Mouse (Mus musculus) embryonic facial prominence, embryonic 15.5 days (tissue): ENCODE data around the gene Rbms3. TPM values are rescaled to one million over a fixed set of nuclear protein-coding genes. Genes with fewer than 3 reads are reported as not detected.

Experiments used
- ATAC-seq: fragments of 200-750 bp; cut with Nextera tagmentation; 2 replicates; pipeline ENCODE4 v1.8.0; 2017; ENCODE audit warnings: low read depth, moderate TSS enrichment; ENCODE audit not compliant: insufficient number of reproducible peaks, low FRiP score, low TSS enrichment
- H3K27ac ChIP-seq: fragments of 300-500 bp; sonication (generic); replicated peaks from 2 replicates; pipeline ENCODE4 v1.5.1; 2015; ENCODE audit warnings: mild to moderate bottlenecking, inconsistent platforms
- H3K27me3 ChIP-seq: fragments of 300-500 bp; sonication (generic); 2 replicates; pipeline ENCODE4 v1.6.1; 2015; ENCODE audit warnings: inconsistent platforms
- H3K36me3 ChIP-seq: fragments of 300-500 bp; sonication (generic); 2 replicates; pipeline ENCODE4 v1.6.1; 2015; ENCODE audit warnings: mild to moderate bottlenecking, inconsistent platforms
- H3K4me1 ChIP-seq: fragments of 300-500 bp; sonication (generic); 2 replicates; pipeline ENCODE4 v1.6.1; 2015; ENCODE audit warnings: inconsistent platforms
- H3K4me2 ChIP-seq: fragments of 300-500 bp; sonication (generic); replicated peaks from 2 replicates; pipeline ENCODE4 v1.6.1; 2015; ENCODE audit warnings: mild to moderate bottlenecking, inconsistent platforms
- H3K4me3 ChIP-seq: fragments of 300-500 bp; sonication (generic); replicated peaks from 2 replicates; pipeline ENCODE4 v1.5.1; 2015; ENCODE audit warnings: mild to moderate bottlenecking, inconsistent platforms
- H3K9ac ChIP-seq: fragments of 300-500 bp; sonication (generic); 2 replicates; pipeline ENCODE4 v1.6.1; 2015; ENCODE audit warnings: inconsistent platforms
- H3K9me3 ChIP-seq: fragments of 300-500 bp; sonication (generic); replicated peaks from 2 replicates; pipeline ENCODE4 v1.6.1; 2016; ENCODE audit warnings: inconsistent platforms
- WGBS: fragments of 180-500 bp; shearing (Covaris S2); methylation state at CpG from one replicate; pipeline ENCODE4 v1.1.7; 2015; 5-methylcytosine and 5-hydroxymethylcytosine counted together
- polyA plus RNA-seq: library from polyadenylated mRNA; unstranded; fragments of >200 nt; fragmentation: Nextera tagmentation; extraction: Ambion mirVana; gene quantifications from 2 replicates; pipeline ENCODE4 v1.2.1, GENCODE M21; 2015

Rbms3 gene
- polyA plus RNA-seq, 1 experiment from 2014 or later: 84.3 TPM

DNA sequence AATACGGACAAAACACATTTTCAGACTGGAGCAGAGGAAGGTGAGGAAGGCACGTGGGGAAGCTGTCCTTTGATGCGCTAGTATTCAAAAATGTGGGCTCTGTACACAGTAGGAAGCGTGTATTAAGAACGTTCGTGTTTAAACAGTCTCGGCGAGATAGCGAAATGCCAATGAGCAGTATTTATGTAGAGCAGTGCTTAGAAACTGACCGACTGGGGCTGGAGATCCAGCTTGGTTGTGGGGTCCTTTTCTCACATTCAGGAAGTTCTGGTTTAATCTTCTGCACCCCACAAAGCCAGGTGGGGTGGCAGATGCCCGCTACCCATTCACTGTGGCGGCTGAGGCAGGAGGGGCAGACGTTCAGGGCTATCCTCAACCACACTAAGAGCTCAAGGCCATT lies 153.0 kb downstream of the Rbms3 start:
- no peak for ATAC-seq
- Histone ChIP-seq H3K9me3 (no peaks in the 10 kb centered on the region), H3K27me3 (no peaks in the 10 kb centered on the region), H3K9ac (no peak overlapping the region), H3K27ac (no peak overlapping the region), H3K36me3 (no peaks in the 10 kb centered on the region), H3K4me3 (no peak overlapping the region), H3K4me1 (no peaks in the 10 kb centered on the region), H3K4me2 (no peak overlapping the region)
- 88% methylated on average over 13 of the region's 13 CpGs for WGBS

DNA sequence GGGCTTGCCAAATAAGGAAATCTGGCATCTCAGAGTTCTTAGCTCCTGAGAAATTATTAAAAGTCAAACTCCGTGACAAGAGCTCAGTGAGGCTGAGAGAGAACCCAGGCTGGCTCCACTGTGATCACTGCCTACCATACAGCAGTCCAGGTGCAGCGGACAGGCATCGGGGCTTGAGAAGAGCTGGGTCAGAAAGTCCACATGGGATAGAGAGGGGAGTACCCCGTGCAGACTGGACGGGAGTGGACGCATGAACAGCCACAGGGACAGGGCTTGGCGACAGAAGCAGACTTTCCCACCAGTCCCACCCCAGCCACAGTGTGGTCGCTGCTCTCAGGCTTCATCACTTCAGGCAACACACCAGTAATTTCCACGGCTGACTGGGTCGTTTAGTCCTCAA lies 176.9 kb downstream of the Rbms3 start:
- Histone ChIP-seq H3K27me3 (no peaks in the 10 kb centered on the region), H3K27ac (no peak overlapping the region), H3K4me3 (no peak overlapping the region), H3K9ac (no peak overlapping the region), H3K9me3 (no peaks in the 10 kb centered on the region), H3K4me1 (no peaks in the 10 kb centered on the region), H3K4me2 (no peak overlapping the region), H3K36me3 (no peaks in the 10 kb centered on the region)
- 76% methylated on average over 10 of the region's 10 CpGs for WGBS
- ATAC-seq: no peak

DNA sequence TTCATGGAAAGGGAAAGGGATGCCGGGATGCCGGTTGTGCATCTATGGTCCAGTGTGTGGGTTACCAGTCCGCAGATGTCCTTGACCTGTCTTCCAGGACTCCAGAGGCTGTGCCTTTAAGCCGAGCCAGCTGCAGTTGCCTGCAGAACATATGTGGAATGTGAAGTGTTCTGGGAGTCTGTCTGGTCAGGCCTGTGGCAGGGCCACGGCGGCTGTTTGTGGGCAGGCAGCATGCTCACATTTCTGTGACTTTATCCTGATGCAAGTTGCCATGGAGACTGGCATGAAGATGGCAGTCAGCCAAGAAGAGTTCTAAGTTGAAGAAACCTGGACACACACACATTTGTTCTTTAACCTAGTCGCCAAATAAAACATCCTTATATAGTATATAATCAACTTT lies 187.1 kb downstream of the Rbms3 start:
- Histone ChIP-seq H3K9me3 (no peaks in the 10 kb centered on the region), H3K27me3 (no peaks in the 10 kb centered on the region), H3K4me3 (no peak overlapping the region), H3K9ac (no peak overlapping the region), H3K4me2 (no peak overlapping the region), H3K27ac (no peak overlapping the region), H3K36me3 (no peaks in the 10 kb centered on the region), H3K4me1 (peaks cover 3% of the 10 kb centered on the region; the same call in 1 of the 2 replicates)
- whole genome bisulfite sequencing: 31% methylated on average over 7 of the region's 7 CpGs
- ATAC-seq: peak; percentile 65; the same call in 1 of the 2 replicates

DNA sequence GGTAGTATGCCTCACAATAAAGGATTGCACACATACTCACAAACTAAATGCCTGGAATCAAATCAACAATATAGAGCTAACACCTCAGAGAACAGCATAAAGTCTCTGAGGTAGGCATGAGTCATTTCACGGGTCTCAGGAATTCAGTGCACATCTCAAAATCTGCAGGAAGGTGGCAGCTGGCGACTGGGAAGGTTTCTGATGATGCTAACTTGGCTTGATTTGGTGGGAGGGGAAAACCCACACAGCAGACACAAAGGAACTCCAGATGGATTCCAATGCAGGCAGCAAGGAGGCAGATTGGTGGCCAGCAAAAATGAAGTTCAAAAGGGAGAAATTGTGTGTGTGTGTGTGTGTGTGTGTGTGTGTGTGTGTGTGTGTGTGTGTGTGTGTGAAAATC lies 193.9 kb downstream of the Rbms3 start:
- ATAC-seq: no peak
- H3K27me3 ChIP-seq: no peaks in the 10 kb centered on the region
- H3K9ac ChIP-seq: no peak overlapping the region
- no peak overlapping the region for H3K4me2 ChIP-seq
- 0 out of 2 replicates have a peak, but pooled peaks cover 5% of the 10 kb centered on the region for H3K9me3 ChIP-seq
- no peaks in the 10 kb centered on the region for H3K36me3 ChIP-seq
- H3K4me3 ChIP-seq: no peak overlapping the region
- no peaks in the 10 kb centered on the region for H3K4me1 ChIP-seq
- WGBS: 39% methylated on average over 2 of the region's 2 CpGs
- H3K27ac ChIP-seq: no peak overlapping the region

DNA sequence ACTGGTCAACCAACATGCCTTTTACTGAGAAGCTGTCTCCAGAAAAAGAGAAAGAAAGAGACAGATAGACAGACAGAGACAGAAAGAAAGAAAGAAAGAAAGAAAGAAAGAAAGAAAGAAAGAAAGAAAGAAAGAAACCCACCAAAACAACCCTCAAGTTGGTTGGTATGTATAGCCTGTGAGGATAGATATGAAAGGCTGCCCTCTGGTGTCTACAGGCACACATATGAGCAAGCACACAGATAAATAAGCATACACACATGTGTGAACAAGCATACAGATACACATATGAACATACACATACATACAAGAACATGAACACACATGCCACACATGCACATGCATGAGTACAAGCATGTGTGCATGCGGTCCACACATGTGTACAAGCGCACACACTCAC lies 199.0 kb downstream of the Rbms3 start:
- Histone ChIP-seq H3K27me3 (no peaks in the 10 kb centered on the region), H3K4me3 (no peak overlapping the region), H3K36me3 (no peaks in the 10 kb centered on the region), H3K9ac (no peak overlapping the region), H3K27ac (no peak overlapping the region), H3K9me3 (0 out of 2 replicates have a peak, but pooled peaks cover 5% of the 10 kb centered on the region), H3K4me1 (no peaks in the 10 kb centered on the region), H3K4me2 (no peak overlapping the region)
- ATAC-seq: no peak
- 100% methylated on average over 2 of the region's 2 CpGs for WGBS

DNA sequence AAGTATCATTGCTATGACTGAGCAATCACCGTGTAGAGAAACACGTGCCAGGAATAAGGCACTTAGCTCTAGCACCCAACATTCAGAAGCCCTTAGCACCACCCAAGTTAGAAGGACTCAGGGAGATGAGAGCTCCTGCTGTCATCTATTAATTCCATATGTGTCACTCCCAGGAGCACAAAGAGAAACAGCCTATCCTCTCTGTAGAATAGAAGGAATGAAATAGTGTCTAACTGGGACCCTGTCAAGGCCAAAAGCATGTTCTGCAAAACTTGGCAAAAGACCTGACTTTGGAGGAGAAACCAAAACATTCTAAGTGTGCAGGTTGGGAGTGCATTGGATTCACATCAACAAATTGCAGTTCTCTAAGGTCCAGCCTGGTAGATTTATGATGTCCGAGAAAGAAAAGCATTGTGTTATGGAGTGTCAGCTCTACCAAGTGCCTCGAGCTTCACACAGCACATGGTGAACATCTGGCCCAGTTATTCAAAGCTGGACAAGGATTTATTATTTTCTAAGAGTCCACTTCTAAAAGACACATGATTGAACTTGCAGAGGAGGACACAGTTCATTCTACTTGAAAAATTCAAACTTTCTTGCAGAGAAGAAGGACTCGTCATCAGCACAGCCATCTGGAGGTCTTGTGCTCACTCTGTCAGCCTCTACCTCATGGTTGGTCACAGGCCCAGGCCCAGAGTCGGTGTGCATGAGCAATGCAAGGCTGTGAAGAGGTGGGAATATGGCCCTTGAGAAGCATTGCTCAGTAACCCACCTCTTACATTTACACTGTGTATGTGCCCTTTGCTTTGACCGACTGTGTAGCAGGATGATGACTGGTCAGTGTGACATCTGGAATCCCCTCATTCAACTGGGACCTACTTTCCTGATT lies 200.3 kb downstream of the Rbms3 start:
- 76% methylated on average over 7 of the region's 7 CpGs for WGBS
- Histone ChIP-seq H3K36me3 (no peaks in the 10 kb centered on the region), H3K4me3 (no peak overlapping the region), H3K9ac (no peak overlapping the region), H3K27ac (no peak overlapping the region), H3K4me1 (no peaks in the 10 kb centered on the region), H3K27me3 (no peaks in the 10 kb centered on the region), H3K9me3 (no peaks in the 10 kb centered on the region), H3K4me2 (no peak overlapping the region)
- no peak for ATAC-seq

DNA sequence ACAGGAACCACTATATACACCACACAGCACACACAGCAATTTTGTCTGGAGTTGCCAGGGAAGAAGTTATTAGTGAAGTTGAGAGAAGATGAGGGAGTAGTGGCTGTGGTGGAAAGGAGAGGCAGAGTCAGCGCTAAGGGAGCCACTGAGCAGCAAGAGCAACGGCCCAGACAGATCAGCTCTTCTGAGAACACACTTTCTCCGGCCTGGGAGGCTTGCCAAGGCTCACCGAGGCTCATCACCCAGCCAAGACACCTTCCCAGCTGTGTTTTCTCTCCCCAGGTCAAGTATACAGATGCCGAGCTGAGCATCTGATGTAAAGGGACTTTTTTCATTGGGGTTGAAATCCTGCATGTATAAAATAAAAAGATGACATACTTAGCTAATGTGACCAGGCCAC lies 206.5 kb downstream of the Rbms3 start:
- H3K27ac ChIP-seq: no peak overlapping the region
- H3K4me2 ChIP-seq: no peak overlapping the region
- 65% methylated on average over 5 of the region's 5 CpGs for WGBS
- no peaks in the 10 kb centered on the region for H3K9me3 ChIP-seq
- no peak overlapping the region for H3K9ac ChIP-seq
- no peak overlapping the region for H3K4me3 ChIP-seq
- no peaks in the 10 kb centered on the region for H3K4me1 ChIP-seq
- no peak for ATAC-seq
- H3K27me3 ChIP-seq: no peaks in the 10 kb centered on the region
- H3K36me3 ChIP-seq: no peaks in the 10 kb centered on the region

DNA sequence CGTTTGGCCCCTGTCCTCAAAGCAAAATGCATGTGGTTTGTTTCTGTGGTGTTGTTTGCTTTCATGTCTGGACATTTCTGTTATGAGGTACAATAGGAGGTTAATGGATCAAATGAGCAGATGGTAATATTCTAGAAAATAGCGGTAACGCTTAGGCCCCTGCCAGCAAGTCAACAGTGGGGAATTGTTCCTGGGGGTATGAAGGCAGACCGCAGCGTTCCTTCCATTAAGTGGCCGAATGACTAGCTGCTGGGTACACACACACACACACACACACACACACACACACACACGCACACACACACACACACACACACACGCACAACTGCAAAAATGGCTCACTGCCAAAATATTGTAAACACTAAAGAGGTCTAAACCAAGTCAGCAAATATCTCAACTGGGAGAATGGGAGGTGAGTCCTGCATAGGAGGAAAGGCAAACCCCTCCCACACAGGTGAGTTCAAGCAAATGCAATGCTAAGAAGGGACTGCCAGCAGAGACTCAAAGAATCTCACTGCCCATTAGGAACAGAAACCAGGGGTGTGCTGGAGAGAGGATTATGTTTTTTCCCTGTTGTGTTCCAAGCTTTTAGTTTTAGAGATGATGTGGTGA lies 209.7 kb downstream of the Rbms3 start:
- H3K4me3 ChIP-seq: no peak overlapping the region
- ATAC-seq: no peak
- H3K9ac ChIP-seq: no peak overlapping the region
- no peaks in the 10 kb centered on the region for H3K9me3 ChIP-seq
- no peaks in the 10 kb centered on the region for H3K4me1 ChIP-seq
- H3K27ac ChIP-seq: no peak overlapping the region
- no peaks in the 10 kb centered on the region for H3K27me3 ChIP-seq
- no peak overlapping the region for H3K4me2 ChIP-seq
- WGBS: 78% methylated on average over 8 of the region's 8 CpGs
- no peaks in the 10 kb centered on the region for H3K36me3 ChIP-seq

DNA sequence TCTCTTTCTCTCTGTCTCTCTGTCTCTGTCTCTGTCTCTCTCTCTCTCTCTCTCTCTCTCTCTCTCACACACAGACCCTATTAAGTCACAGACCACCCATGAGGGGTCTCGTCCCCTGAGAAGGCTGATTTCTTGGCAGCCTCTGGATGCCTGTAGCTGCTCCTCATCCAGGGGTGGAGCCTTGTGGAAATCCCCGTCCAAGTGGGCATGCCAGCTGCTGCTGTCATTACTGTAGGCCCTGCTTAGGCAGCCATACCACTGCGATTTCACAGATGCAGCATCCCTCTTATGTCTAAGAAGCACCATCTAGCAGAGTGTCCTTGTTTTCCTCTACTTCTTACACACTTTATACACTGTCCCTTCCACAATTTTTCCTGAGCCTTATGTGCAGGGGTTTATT lies 216.5 kb downstream of the Rbms3 start:
- Histone ChIP-seq H3K27ac (no peak overlapping the region), H3K9ac (no peak overlapping the region), H3K4me1 (no peaks in the 10 kb centered on the region), H3K9me3 (no peaks in the 10 kb centered on the region), H3K4me3 (no peak overlapping the region), H3K27me3 (no peaks in the 10 kb centered on the region), H3K36me3 (no peaks in the 10 kb centered on the region), H3K4me2 (no peak overlapping the region)
- ATAC-seq: no peak
- WGBS: 34% methylated on average over 3 of the region's 3 CpGs

DNA sequence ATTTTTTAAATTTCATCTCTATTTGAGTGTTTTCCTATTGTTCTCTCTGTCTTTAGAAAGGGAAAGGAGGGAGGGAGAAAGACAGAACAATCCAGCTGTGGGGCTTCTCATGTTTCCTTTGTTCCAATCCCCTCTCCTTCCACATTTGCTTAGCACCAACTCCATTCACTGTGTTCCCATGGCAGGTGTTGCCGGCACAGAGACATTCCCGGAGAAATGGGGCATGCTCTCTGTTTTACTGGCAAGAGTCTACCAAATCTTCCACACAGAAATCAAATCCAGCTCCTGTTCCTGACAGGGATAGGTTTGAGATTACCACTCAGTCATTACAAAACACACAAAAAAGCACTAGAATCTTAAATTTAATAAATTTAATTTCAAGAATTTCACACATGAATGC lies 217.1 kb downstream of the Rbms3 start:
- no peaks in the 10 kb centered on the region for H3K36me3 ChIP-seq
- WGBS: 40% methylated on average over 2 of the region's 2 CpGs
- H3K9me3 ChIP-seq: no peaks in the 10 kb centered on the region
- no peak overlapping the region for H3K27ac ChIP-seq
- no peak for ATAC-seq
- no peak overlapping the region for H3K4me2 ChIP-seq
- H3K4me3 ChIP-seq: no peak overlapping the region
- no peak overlapping the region for H3K9ac ChIP-seq
- H3K27me3 ChIP-seq: no peaks in the 10 kb centered on the region
- no peaks in the 10 kb centered on the region for H3K4me1 ChIP-seq

DNA sequence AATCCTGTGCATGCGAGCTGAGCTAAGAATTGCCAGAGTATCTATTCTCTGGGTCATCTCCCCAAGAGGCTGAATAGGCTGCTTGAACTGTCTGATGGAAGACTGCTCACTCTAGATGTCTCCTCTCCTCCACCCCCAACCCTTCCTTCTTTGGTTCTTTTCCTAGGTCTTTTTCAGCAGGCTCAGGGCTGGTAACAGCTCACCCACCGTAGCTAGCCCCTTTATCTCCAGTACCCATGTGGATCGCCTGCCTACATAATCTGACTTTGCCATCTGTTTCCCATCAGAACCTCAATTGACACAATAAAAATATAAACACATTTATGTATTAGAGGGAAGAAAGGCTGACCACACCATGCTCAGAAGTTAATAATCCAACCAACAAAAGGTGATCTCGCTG lies 225.1 kb downstream of the Rbms3 start:
- WGBS: 64% methylated on average over 4 of the region's 4 CpGs

More for the DNA sequence above, 225.1 kb downstream of the Rbms3 start:
- Histone ChIP-seq H3K9me3 (no peaks in the 10 kb centered on the region), H3K4me3 (no peak overlapping the region), H3K4me1 (0 out of 2 replicates have a peak, but pooled peaks cover 4% of the 10 kb centered on the region), H3K4me2 (no peak overlapping the region), H3K36me3 (no peaks in the 10 kb centered on the region), H3K27ac (no peak overlapping the region), H3K9ac (no peak overlapping the region), H3K27me3 (no peaks in the 10 kb centered on the region)
- no peak for ATAC-seq
